Mouse (Mus musculus) large intestine, adult 2 months (tissue): ENCODE measurements around the gene Ppp1r26. TPM values are rescaled to one million over a fixed set of nuclear protein-coding genes. Genes with fewer than 3 reads are reported as not detected.
A peak's percentile ranks its signal among the peaks of the same experiment; 100 is the strongest.

Source experiments
- DNase-seq: peaks from one replicate; pipeline ENCODE4 v3.0.0-alpha.2; 2012; ENCODE audit warnings: low read depth, low spot score
- WGBS: fragments of 180-500 bp; shearing (Covaris S2); methylation state at CpG from one replicate; pipeline ENCODE4 v1.1.7; 2018; 5-methylcytosine and 5-hydroxymethylcytosine counted together
- polyA plus RNA-seq: library from polyadenylated mRNA; depleted of rRNA; stranded (reverse); fragments of >200 nt; gene quantifications from 2 replicates; pipeline ENCODE4 v1.2.3, GENCODE M21; 2012; rRNA removed

The Ppp1r26 gene
- 1.1 and 2.1 TPM in 2 replicates for polyA plus RNA-seq

GRCm38 (mm10) chr2:28446515-28447314 lies at the start of gene Ppp1r26:
Ppp1r26 (plus strand) TSS chr2:28446800.
- no peak for DNase-seq
- under 1% methylated on average over 89 of the region's 118 CpGs for WGBS

GRCm38 (mm10) chr2:28396928-28397327 lies 49.7 kb upstream of the Ppp1r26 start:
- 25% methylated on average over 2 of the region's 2 CpGs for WGBS
- DNase-seq, result no peak

- WGBS, result 80% methylated on average over 4 of the region's 4 CpGs
- no peak for DNase-seq
These were observed 49.0 kb upstream of the Ppp1r26 start for GRCm38 (mm10) chr2:28397417-28398119.

- 10% methylated on average over 11 of the region's 11 CpGs for WGBS
- no peak for DNase-seq
These were observed 45.0 kb upstream of the Ppp1r26 start for GRCm38 (mm10) chr2:28401647-28402046.

- no peak for DNase-seq
These were observed 44.5 kb upstream of the Ppp1r26 start for GRCm38 (mm10) chr2:28402128-28402527.

- 34% methylated on average over 7 of the region's 7 CpGs for WGBS
- no peak for DNase-seq
These were observed 38.8 kb upstream of the Ppp1r26 start for GRCm38 (mm10) chr2:28407796-28408195.

GRCm38 (mm10) chr2:28409144-28409543 lies 37.5 kb upstream of the Ppp1r26 start:
- 79% methylated on average over 4 of the region's 4 CpGs for WGBS

GRCm38 (mm10) chr2:28409566-28409965 lies 37.0 kb upstream of the Ppp1r26 start:
- WGBS, result 67% methylated on average over 3 of the region's 3 CpGs
- no peak for DNase-seq

More at GRCm38 (mm10) chr2:28409144-28409543, 37.5 kb upstream of the Ppp1r26 start:
- DNase-seq, result no peak

- DNase-seq, result no peak
- WGBS, result 82% methylated on average over 6 of the region's 6 CpGs
These were observed 33.7 kb upstream of the Ppp1r26 start for GRCm38 (mm10) chr2:28412936-28413335.

- DNase-seq, result no peak
- WGBS, result 75% methylated on average over 5 of the region's 5 CpGs
These were observed 32.4 kb upstream of the Ppp1r26 start for GRCm38 (mm10) chr2:28414116-28414756.

- no peak for DNase-seq
- 92% methylated on average over 5 of the region's 5 CpGs for WGBS
These were observed 31.9 kb upstream of the Ppp1r26 start for GRCm38 (mm10) chr2:28414757-28415137.

GRCm38 (mm10) chr2:28415387-28416024 lies 31.1 kb upstream of the Ppp1r26 start:
- DNase-seq, result no peak
- 63% methylated on average over 10 of the region's 10 CpGs for WGBS

- 83% methylated on average over 1 of the region's 1 CpGs for WGBS
- DNase-seq, result no peak
These were observed 30.1 kb upstream of the Ppp1r26 start for GRCm38 (mm10) chr2:28416511-28416910.

GRCm38 (mm10) chr2:28418034-28418433 lies 28.6 kb upstream of the Ppp1r26 start:
- peak; percentile 32 for DNase-seq
- WGBS, result 48% methylated on average over 2 of the region's 2 CpGs

GRCm38 (mm10) chr2:28419898-28420297 lies 26.7 kb upstream of the Ppp1r26 start:
- WGBS, result 17% methylated on average over 4 of the region's 4 CpGs
- peak; percentile 22 for DNase-seq

GRCm38 (mm10) chr2:28423167-28423566 lies 23.4 kb upstream of the Ppp1r26 start:
- 31% methylated on average over 3 of the region's 3 CpGs for WGBS
- no peak for DNase-seq

GRCm38 (mm10) chr2:28427226-28427625 lies 19.4 kb upstream of the Ppp1r26 start:
- DNase-seq, result no peak
- 88% methylated on average over 6 of the region's 6 CpGs for WGBS

- WGBS, result 45% methylated on average over 6 of the region's 6 CpGs
- no peak for DNase-seq
These were observed 15.8 kb upstream of the Ppp1r26 start for GRCm38 (mm10) chr2:28430846-28431245.

- WGBS, result 0% methylated on average over 1 of the region's 1 CpGs
- DNase-seq, result no peak
These were observed 13.8 kb upstream of the Ppp1r26 start for GRCm38 (mm10) chr2:28432811-28433210.

- 0% methylated on average over 1 of the region's 2 CpGs for WGBS
- no peak for DNase-seq
These were observed 13.1 kb upstream of the Ppp1r26 start for GRCm38 (mm10) chr2:28433512-28433911.
